Mouse (Mus musculus) kidney, adult 9 months (tissue): ENCODE results near the gene Tmprss6.

Experiments
- DNase-seq: peaks from one replicate; pipeline ENCODE4 v3.0.0; 2022

Gene Tmprss6

GRCm38 (mm10) chr15:78481448-78482000 is 13.1 kb upstream of the Tmprss6 start:
- no peak for DNase-seq

- DNase-seq = no peak
Observed at GRCm38 (mm10) chr15:78480991-78481390, 12.6 kb upstream of the Tmprss6 start.

- DNase-seq = no peak
Observed at GRCm38 (mm10) chr15:78480111-78480510, 11.7 kb upstream of the Tmprss6 start.

- no peak for DNase-seq
Observed at GRCm38 (mm10) chr15:78479470-78479869, 11.0 kb upstream of the Tmprss6 start.

- no peak for DNase-seq
Observed at GRCm38 (mm10) chr15:78478073-78478472, 9.6 kb upstream of the Tmprss6 start.

GRCm38 (mm10) chr15:78476878-78477277 is 8.4 kb upstream of the Tmprss6 start:
- DNase-seq = no peak

- no peak for DNase-seq
Observed at GRCm38 (mm10) chr15:78475604-78476031, 7.2 kb upstream of the Tmprss6 start.

GRCm38 (mm10) chr15:78473442-78473841 is 5.0 kb upstream of the Tmprss6 start:
- DNase-seq = no peak

GRCm38 (mm10) chr15:78471902-78472301 is 3.5 kb upstream of the Tmprss6 start:
- DNase-seq = no peak

- DNase-seq = no peak
Observed at GRCm38 (mm10) chr15:78470495-78471276, 2.3 kb upstream of the Tmprss6 start.

- no peak for DNase-seq
Observed at GRCm38 (mm10) chr15:78467570-78467969, 864 bp downstream of the Tmprss6 start.

- no peak for DNase-seq
Observed at GRCm38 (mm10) chr15:78466809-78467208, 1.6 kb downstream of the Tmprss6 start.

GRCm38 (mm10) chr15:78462981-78463380 is 5.5 kb downstream of the Tmprss6 start:
- no peak for DNase-seq

GRCm38 (mm10) chr15:78457193-78457592 is 11.2 kb downstream of the Tmprss6 start:
- no peak for DNase-seq

- DNase-seq = no peak
Observed at GRCm38 (mm10) chr15:78456051-78456450, 12.4 kb downstream of the Tmprss6 start.

GRCm38 (mm10) chr15:78455168-78455567 is 13.3 kb downstream of the Tmprss6 start:
- DNase-seq = no peak

- DNase-seq = no peak
Observed at GRCm38 (mm10) chr15:78452929-78453328, 15.5 kb downstream of the Tmprss6 start.

- DNase-seq = no peak
Observed at GRCm38 (mm10) chr15:78451201-78451600, 17.2 kb downstream of the Tmprss6 start.

- no peak for DNase-seq
Observed at GRCm38 (mm10) chr15:78450419-78450768, 18.0 kb downstream of the Tmprss6 start.

GRCm38 (mm10) chr15:78449694-78450418 is 18.6 kb downstream of the Tmprss6 start:
- no peak for DNase-seq

- no peak for DNase-seq
Observed at GRCm38 (mm10) chr15:78449131-78449530, 19.3 kb downstream of the Tmprss6 start.

GRCm38 (mm10) chr15:78447746-78448535 is 20.5 kb downstream of the Tmprss6 start:
- peak; percentile 96 for DNase-seq

GRCm38 (mm10) chr15:78447121-78447520 is 21.3 kb downstream of the Tmprss6 start:
- no peak for DNase-seq
